Mouse (Mus musculus) T-helper 1 cell (primary cell): ENCODE data around the gene Tnfrsf12a.

ENCODE experiments used
- in situ Hi-C: fragments of 300-600 bp; cut with MboI, MseI; formaldehyde crosslinking; loops from one replicate; pipeline ENCODE4 v1.15.1; 2025; ENCODE audit warnings: high pct_unique_total_duplicates

Tnfrsf12a gene

DNA sequence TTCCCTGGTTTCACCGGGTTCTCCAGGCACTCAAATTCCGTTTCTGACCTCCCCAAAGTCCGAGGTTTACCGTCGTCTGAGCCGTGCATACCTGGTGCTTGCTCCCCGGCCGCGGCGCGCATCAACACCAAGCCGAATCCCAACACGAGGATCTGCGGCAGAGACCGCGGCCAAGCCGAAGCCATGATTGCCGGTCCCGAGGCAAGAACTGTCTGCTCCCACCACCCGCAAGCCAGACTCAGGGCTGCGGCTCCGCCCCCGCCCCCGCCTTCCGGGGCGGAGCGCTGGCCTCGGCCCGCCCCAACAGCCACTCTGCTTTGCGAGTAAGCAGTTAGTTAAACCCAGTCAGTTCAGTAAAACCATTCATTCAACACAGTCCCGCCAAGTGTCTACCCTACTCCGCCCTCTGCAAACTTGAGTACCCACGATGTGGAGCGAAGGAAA lies at the start of gene Tnfrsf12a:
Gene Tnfrsf12a (minus strand): TSS at position 233 of the 444 bp plus-strand sequence.
- in situ Hi-C loops = no loop called here

DNA sequence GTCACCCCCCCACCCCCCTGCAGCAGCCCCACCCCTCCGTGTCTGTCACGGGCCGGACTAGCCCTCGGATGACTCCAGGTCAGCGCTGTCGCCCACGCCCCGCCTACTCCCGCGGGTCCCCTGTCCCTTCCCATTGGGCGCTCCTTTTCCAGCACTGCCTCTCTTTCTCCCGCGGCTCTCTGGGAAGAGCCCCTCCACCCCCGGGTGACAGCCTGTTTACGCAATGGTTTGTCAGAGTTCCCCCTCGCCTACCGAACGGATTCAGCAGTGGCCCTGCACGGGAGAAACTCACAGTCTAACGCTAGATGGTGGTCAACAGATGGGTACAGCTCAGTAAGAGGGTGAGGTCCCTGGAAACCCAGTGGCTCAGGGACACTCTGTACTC lies 49.5 kb upstream of the Tnfrsf12a start:
- in situ Hi-C loops = no loop called here

DNA sequence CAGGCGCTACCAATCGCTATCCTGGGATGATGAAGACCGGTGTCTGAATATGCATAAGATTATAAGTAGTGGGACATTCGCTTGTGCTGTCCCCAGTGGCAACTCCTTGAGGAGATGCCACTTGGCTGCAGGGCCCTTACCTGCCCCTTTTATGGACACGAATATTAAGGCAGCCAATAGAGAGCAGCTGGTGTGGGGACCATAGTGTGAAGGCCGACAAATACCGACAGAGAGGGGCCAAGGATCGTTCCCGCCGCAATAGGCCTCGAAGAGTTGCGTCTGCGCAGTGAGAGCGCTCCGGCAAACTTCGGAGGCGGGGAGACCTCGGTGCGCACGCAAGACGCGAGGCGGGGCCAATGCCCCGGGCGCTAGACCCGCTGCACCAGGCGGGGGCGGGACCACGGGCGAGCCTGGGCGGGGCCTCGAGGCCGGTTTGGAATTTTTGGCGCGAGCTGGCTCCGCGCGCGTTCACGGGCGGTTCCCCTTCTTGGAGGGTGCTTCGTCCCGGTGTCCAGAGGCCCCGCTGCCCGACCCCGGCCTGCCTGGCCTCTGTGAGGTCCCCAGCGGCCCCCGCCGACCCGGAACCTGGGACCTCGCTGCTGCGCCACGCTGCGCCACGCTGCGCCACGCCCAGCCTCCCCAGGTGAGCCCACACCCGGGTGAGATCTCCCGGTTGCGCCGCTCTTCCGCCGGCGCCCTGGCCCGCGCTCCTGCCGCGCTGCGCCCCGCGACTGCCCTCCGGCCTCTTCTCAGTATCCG lies 48.9 kb upstream of the Tnfrsf12a start, which contains the start of gene Pkmyt1:
Gene Pkmyt1 (plus strand): TSS at position 338 of the 759 bp plus-strand sequence.
- in situ Hi-C loops = no loop called here

DNA sequence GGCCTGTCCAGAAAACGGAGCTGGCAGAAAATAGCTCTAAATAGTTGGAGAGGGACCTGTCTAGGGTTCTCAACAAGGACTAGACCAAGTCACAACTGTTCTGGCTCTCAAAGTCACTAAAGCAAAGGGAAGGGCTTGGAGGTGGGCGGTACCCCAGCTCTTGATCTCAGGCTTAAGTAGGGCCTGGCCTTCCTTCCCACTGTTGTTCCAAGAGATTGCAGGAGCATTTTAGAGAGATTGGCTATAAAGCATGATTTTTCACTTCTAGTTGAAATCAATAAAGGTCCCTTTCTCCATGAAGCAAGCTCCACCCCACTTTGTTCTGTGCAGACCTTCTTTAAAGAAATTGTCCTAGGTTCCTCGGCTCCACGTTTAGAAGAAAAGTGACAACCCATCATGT lies 48.2 kb upstream of the Tnfrsf12a start:
- in situ Hi-C loops = no loop called here

DNA sequence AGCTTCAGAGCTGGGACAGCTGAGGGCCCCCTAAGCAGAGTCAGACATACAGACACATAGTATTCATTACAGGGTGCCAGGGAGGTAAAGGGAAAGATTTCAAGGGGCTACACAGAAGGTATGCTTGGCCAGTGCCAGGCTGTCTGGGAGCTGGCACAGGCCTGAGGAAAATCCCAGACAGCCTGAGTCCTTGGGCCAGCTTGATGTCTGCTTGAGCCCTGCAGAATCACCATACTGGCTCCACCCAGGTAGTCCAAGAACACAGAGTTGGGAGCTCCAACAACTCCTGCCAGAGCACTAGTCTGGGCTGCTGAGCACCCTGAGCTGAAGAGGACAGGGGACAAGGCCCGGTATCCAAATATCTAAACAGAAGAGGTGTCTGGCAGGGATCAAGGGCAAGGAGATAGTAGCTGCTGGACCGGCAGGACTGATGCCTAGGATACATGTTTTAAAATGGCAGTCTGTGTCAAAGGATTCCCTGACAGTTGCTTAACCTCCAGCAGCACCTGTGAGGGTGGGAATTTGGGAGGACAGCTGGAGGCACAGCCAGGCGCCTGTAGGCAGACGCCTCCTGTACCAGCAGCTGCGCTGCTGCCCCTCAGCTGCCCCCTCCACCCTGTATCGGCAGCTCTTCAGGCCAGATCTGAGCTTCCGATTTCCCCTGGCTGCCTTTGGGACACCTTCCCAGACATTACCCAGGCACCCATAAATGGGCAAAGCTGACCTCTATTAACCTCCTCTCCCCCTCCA lies 45.3 kb upstream of the Tnfrsf12a start, which contains the start of gene 1520401A03Rik:
Gene 1520401A03Rik (minus strand): TSS at position 408 of the 750 bp plus-strand sequence.
- in situ Hi-C loops = no loop called here

DNA sequence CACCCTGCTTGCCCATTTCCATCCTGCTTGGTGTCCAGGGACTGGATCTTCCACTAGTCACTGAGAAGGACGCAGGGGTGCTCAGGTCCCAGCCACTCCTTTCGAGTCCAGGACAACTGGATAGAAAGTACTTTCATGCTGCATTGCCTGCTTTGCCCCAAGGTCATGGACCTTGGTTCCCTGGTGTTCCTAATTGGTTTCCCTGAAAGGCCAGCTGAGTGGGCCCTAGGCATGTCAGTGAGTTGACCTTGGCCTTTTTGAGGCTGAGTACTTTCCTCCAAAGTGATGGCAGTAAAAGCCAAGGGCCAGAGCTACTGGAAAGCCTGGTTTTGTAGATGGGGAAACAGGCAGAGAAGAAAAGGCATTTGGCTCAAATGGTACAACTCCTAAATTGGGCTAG lies 44.6 kb upstream of the Tnfrsf12a start:
- in situ Hi-C loops = no loop called here

DNA sequence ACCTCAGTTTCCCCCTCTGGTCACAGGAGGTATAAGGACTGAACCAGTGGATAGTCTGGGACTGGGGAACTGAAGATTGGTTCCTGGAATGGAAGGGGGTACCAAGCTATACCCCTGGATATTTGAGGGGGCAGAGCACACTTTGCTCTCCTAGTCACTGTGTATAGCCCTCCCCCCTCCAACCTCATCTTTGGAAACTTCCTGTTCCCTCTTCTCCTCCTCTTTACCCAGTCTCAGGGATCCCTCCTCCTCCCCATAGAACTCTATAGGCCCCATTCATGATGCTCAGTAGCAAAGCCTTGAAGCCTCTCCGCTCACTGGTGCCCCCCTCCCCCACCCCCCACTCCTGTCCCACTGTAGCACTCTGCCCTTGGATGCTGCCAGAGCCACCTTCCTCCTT lies 42.2 kb upstream of the Tnfrsf12a start:
- in situ Hi-C loops = no loop called here

DNA sequence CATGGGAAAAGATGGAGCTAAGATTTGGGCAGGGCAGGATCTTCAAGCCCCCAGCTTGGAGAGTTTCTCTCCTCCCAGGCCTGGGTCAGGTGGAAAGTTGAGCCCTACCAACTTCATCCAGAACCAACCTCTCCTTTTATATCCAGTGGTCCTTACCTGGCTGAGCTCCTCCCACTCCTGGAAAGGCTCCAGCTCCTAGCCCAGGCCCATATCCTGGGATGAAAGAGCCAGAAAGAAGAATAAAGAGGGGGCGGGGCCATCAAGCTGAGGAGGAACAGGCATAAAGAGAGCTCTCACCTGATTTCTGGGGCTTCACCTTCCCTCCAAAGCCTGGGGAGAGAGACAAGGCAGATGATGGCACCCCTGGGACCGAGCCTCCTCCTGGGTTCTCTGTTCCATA lies 39.7 kb upstream of the Tnfrsf12a start:
- in situ Hi-C loops = no loop called here

DNA sequence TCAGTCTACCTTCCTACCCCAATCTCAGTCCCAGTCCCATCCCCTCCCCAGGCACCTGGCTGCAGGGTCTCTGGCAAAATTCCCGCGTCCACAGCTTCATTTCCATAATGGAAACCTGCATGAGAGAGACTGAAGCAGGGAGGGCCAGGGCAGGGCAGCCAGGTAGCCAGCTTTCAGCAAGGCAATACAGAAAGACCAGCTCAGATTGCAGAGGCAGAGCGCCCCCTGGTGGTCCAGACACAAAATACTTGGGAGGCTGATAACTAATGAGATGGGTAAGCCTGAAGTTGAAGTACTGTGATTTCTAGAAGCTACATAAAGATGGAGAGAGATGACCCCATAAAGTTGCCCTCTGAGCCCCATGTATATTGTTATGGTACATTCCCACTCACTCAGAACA lies 28.9 kb upstream of the Tnfrsf12a start:
- in situ Hi-C loops = loop anchor here (5.0 to 10.0 kb wide), 2 partner anchors 34 to 1281 kb away; partner anchors contain the start of genes Hcfc1r1, Thoc6 and Zfp946

DNA sequence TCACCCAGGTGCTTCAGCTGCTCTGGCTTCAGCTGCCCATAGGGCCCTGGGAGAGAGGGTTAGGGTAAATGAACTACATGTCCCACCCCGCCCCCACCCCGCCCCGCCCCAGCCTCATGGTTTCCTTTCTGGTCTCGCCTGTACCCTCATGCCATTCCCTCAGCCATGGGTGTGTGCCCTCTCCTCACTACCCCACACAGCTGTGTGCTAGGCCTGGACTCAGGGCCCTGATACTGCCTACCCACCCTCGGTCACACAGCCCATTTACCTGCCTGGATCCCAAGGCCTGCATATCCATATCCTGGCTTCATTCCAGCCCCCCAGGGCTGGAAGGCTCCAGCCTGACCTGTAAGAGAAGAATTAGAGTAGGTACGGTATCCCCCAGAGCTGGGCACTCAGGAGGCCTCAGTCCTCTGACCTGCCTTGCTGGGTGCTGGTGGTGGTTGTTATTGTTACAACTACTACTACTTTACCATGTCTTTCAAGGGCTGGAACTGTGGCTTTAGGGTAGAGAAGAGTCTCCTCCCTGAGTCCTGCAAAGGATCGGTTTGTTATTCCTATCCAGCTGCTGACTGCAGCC lies 28.3 kb upstream of the Tnfrsf12a start:
- in situ Hi-C loops = loop anchor here (5.0 to 10.0 kb wide), 2 partner anchors 33 to 1281 kb away; partner anchors contain the start of genes Hcfc1r1, Thoc6 and Zfp946

DNA sequence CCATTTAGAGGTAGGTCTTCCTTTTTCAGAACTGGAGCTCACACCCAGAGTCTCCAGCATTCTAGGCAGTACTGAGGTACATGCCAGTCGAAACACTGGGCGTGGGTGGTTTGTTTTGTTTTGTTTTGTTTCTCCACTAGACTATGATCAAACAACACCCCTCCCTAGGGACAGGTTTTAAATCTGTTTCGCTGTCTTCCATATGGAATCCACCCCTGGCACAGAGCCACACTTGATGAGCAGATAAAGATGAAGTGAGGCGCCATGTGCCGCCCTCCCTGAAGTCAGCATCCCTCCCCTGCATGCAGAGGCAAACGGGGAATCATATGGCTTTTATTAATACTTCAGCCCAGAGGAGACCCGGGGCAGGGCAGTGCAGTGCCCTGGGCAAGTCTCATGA lies 27.5 kb upstream of the Tnfrsf12a start:
- in situ Hi-C loops = loop anchor here (5.0 to 10.0 kb wide), 2 partner anchors 32 to 1280 kb away; partner anchors contain the start of genes Hcfc1r1, Thoc6 and Zfp946

DNA sequence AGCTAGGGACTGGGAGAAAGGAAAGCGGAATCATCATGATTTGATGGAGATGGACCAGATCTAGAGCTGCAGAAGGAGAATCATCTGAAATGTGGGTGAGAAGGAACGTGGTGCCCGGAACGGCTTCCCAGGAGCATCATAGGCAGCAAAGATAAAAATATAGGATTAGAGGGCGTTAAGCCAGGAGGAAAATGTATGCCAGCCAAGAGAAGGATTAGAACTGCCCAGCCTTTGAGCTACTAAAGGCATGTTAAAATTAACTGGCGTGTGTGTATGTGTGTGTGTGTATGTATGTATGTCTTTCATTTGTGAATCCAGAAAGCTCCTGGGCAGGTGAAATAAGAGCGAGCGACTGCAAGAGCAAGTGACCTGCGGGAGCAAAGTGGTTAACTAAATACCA lies 26.0 kb upstream of the Tnfrsf12a start:
- in situ Hi-C loops = loop anchor here (10.0 kb wide), 1 partner anchor 1278 kb away; the partner anchor contains the start of gene Zfp946

DNA sequence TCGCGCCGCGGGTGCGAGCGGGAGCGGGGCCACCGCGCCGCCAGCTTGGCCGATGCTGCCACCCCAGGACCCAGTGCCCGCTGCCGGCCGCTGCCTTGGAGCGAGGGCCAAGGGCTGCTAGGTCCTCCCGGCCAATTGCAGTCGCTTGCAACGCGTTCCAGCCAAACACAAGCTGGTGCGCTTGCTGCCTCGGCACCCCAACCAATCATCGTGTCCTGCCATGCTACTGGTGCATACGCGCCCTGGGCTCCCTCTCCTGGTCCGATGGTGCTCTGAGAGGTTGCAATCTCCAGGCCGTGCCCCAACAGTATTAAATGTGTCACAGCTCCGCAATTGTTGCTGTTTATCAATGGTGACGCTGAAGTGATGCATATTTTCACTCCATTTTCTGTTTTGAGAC lies 22.8 kb upstream of the Tnfrsf12a start:
- in situ Hi-C loops = loop anchor here (10.0 kb wide), 1 partner anchor 1275 kb away; the partner anchor contains the start of gene Zfp946

DNA sequence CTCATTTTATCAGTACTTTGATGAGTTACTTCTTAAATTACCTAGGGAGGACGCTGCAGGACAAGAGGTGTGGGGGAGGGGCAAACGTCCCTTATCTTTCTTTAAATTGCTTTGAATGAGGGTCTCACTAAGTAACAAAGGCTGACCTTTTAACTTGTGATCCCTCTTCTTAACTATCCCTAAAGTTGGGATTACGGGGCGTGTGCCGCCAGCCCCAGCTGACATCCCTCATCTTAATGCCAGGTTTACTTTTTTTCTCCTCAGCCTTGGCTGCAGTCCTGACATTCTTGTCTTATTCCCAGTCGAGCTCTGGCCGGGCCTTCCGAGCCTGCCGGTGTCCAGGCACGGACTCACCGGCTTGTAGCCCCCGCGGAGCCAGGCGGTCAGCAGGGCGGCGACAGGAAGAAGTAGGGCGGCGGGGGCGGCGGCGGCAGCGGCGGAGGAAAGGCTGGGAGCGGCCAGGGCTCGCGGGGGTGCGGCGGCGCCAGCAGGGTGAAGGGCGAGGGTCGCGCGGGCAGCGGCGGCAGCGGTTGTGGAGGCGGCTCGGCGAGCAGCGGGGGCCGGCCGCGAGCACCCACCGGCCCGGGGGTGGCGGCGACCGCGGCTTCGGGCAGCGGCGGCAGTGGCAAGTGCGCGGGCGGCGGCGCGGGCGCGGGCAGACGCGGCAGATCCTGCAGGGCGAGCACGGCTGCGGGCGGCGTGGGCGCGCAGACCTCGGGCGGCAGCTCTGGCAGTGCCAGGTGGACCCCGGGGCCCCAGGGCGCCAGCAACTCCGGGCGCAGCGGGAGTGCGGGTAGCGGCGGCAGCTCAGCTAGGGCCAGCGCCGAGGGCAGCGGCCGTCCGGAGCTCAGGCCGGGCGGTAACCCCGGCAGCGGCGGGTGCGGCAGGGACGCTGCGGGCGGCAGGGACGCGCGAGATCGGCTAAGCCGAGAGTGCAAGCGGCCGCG lies 22.1 kb upstream of the Tnfrsf12a start:
- in situ Hi-C loops = loop anchor here (10.0 kb wide), 1 partner anchor 1275 kb away; the partner anchor contains the start of gene Zfp946

DNA sequence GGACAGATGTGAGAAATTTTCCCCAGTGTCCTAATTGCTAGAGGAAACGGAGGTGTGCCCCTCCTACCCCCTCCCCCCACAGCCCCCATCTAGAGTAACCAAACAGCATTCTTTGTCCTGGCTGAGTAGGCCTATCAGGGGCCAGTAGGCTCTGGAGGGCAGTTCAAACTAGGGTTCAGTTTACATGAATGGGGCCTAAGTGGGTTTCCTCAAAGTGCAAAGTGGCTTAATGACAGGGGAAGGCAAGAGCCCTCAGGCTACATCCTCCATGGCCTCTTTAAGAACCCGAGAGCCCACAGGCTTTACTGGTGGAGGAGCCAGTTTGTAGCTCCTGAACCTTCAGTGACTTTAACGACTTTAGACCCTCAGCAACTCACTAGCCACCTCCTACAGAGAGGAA lies 18.5 kb upstream of the Tnfrsf12a start:
- in situ Hi-C loops = no loop called here

DNA sequence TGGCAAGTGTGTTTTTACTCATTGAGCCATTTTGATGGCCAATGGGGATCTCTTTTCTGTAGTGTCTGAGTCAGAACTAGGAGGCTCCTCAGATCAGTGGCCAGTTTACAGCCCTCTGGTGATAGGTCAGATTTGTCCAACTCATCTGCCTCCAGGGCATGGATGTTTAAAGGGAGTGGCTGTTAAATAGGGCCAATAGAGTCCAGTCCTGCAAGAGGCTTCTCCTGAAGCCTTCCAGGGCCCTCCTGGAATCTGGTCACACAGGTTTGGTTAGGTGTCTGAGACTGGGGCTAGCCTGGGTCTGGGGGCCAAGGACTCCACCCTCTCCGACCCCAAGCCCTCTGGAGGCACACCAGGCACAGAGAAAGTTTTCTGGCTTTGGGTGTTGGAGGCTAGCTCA lies 17.2 kb upstream of the Tnfrsf12a start:
- in situ Hi-C loops = no loop called here

DNA sequence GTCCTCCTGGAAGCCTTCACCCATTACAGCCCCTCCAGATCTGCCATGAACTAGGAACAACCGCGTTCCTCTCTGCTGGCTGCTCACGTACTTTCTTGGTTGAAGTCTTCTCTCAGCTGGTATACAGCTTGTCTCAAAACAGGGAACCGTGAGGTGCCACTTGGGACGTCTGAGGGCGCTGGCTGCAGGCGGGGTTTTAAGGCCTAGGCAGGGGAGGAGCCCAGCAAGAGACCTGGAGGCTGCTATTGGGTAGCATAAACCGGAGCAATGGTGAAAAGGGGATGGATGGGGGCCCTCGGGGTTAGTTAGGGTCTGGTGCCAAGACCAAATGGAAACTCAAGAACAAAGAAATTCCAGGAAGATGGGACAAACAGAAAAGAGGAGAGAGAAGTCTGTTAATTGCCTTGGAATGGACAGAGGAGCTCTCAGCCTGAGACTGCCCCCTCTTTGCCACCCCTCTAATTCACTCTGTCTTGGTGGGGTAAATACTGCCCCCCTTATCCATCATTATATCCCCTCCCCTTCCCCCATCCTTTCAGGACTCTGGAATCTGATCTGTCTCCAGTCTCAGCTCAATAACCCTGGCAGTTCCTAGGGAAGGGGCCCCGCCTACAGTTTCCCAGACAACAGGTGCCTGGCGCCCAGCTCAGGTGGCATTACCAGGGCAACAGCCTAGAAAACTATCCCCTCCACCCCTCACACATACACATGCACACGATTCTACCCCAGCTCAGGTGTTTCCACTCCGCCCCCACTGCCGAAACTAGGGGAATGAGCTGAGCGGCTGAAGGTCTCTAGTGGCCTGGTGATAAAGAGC lies 6.8 kb upstream of the Tnfrsf12a start, which contains the start of gene Cldn9:
Gene Cldn9 (minus strand): TSS at position 171 of the 817 bp plus-strand sequence.
- in situ Hi-C loops = no loop called here

DNA sequence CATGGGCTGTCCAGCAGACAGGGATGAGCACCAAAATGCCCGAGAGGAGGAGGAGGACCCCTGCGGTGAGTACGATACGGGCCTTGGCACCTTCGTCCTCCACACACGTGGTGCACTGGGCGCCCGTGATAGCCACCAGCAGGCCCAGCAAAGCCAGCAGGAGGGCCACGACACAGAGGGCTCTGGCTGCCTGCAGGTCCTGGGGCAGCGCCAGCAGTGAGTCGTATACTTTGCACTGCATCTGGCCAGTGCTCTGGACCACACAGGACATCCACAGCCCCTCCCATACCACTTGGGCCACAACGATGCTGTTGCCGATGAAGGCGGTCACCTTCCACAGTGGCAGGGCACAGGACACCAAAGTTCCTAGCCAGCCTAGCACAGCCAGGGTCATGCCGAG lies 6.0 kb upstream of the Tnfrsf12a start:
- in situ Hi-C loops = no loop called here

DNA sequence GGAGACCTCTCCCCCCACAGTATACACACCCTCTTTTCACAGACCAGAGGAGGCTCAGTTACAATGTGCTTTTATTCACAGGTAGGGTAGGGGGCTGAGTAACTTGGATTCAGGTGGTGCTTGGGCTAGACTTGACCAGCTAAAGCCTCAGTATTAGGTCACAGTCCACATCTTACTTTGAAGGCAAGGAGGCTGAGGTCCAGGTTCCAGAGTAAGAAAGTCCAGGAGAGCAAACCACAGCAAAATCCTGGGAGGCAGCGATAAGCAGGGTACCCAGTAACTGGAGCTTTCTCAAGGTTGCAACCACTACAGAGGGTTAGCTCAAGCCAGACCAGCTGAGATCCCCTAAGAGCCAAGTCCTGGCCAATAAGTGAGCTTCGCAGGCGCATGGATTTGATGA lies 5.3 kb upstream of the Tnfrsf12a start:
- in situ Hi-C loops = no loop called here

DNA sequence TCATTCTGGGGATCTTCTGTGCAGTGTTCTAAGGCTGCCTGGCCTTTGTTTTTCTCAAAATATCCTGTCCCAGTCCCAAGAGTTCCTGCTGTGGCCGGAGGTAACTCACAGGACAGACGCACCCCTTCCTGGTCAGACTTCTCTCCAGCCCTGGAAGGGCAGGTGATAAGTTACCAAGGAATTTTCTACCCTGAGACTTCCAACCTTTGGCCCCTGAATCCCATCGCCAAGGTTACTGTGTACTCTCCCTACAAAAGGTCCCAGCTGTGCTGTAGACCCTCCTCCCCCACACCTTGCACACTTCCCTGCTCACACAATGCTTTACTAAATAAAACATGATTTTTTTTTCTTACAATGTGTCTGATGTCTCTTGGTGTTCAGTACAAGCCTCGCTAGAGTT lies 4.8 kb upstream of the Tnfrsf12a start:
- in situ Hi-C loops = no loop called here
